Mouse (Mus musculus): Measurements from ENCODE around the gene Zfp90.

GRCm38 (mm10) chr8:106454036-106454435 is 38.9 kb downstream of the Zfp90 start:
- no peak for TF ChIP-seq CTCF (IDR thresholded peaks at IDR 0.05)
- no peak for TF ChIP-seq POLR2A (IDR thresholded peaks at IDR 0.05; ENCODE audit: insufficient read depth, low read depth, low read length)

All from heart, adult 2 months (tissue).